Mouse (Mus musculus) thymus, adult 2 months (tissue): ENCODE results near the gene Akip1. TPM values are rescaled to one million over a fixed set of nuclear protein-coding genes. Genes with fewer than 3 reads are reported as not detected.

Experiments
- DNase-seq: peaks from one replicate; pipeline ENCODE4 v3.0.0; 2021
- H3K27ac ChIP-seq: fragments of 200-500 bp; 2 replicates; pipeline ENCODE4 v1.5.1; 2012; ENCODE audit warnings: low read length, control low read depth; ENCODE audit not compliant: control insufficient read depth, insufficient read depth
- H3K27me3 ChIP-seq: fragments of 200-500 bp; 2 replicates; pipeline ENCODE4 v1.6.1; 2012; ENCODE audit warnings: mild to moderate bottlenecking, low read length, moderate library complexity, mixed read lengths; ENCODE audit not compliant: control insufficient read depth, insufficient read depth
- H3K36me3 ChIP-seq: fragments of 200-500 bp; 2 replicates; pipeline ENCODE4 v1.6.1; 2012; ENCODE audit warnings: mild to moderate bottlenecking, low read length, moderate library complexity; ENCODE audit not compliant: control insufficient read depth, insufficient read depth
- H3K4me1 ChIP-seq: fragments of 200-500 bp; replicated peaks from 2 replicates; pipeline ENCODE4 v1.6.1; 2012; ENCODE audit warnings: low read length; ENCODE audit not compliant: control insufficient read depth, insufficient read depth
- H3K4me3 ChIP-seq: fragments of 200-500 bp; 2 replicates; pipeline ENCODE4 v1.5.1; 2012; ENCODE audit warnings: mild to moderate bottlenecking, low read length, control low read depth, moderate library complexity; ENCODE audit not compliant: control insufficient read depth, insufficient read depth
- CTCF ChIP-seq: fragments of 200-500 bp; IDR thresholded peaks from 2 replicates; pipeline ENCODE4 v1.5.1; 2012; ENCODE audit warnings: mild to moderate bottlenecking, control low read depth, low read length, moderate library complexity, borderline replicate concordance; ENCODE audit not compliant: control insufficient read depth, poor library complexity, insufficient read depth; ENCODE audit errors: extremely low read depth
- POLR2A ChIP-seq: fragments of 200-500 bp; IDR thresholded peaks from 2 replicates; pipeline ENCODE4 v1.6.1; 2012; ENCODE audit warnings: mild to moderate bottlenecking, low read length, control low read depth, moderate library complexity; ENCODE audit not compliant: control insufficient read depth, poor library complexity, insufficient read depth; ENCODE audit errors: extremely low read depth
- WGBS: fragments of 180-500 bp; shearing (Covaris S2); methylation state at CpG from one replicate; pipeline ENCODE4 v1.1.7; 2018; 5-methylcytosine and 5-hydroxymethylcytosine counted together
- polyA plus RNA-seq: library from polyadenylated mRNA; depleted of rRNA; stranded (reverse); fragments of >200 nt; gene quantifications from 2 replicates; pipeline ENCODE4 v1.2.3, GENCODE M21; 2012

The Akip1 gene
- polyA plus RNA-seq, 1 experiment = 14.6 TPM

GRCm38 (mm10) chr7:109686585-109687128 is 16.8 kb upstream of the Akip1 start:
- Histone ChIP-seq H3K27me3 (no peaks in the 10 kb centered on the region), H3K36me3 (no peaks in the 10 kb centered on the region), H3K27ac (no peak overlapping the region), H3K4me3 (no peak overlapping the region), H3K4me1 (no peaks in the 10 kb centered on the region)
- WGBS = 69% methylated on average over 9 of the region's 9 CpGs
- TF ChIP-seq POLR2A (no peak), CTCF (no peak)
- DNase-seq = no peak

- TF ChIP-seq POLR2A (no peak), CTCF (no peak)
- H3K27me3 ChIP-seq = no peaks in the 10 kb centered on the region
- no peaks in the 10 kb centered on the region for H3K36me3 ChIP-seq
- H3K4me3 ChIP-seq = no peak overlapping the region
- H3K27ac ChIP-seq = no peak overlapping the region
- DNase-seq = no peak
- 97% methylated on average over 3 of the region's 3 CpGs for WGBS
- H3K4me1 ChIP-seq = no peaks in the 10 kb centered on the region
These were observed 13.4 kb upstream of the Akip1 start for GRCm38 (mm10) chr7:109690101-109690500.

- no peak for DNase-seq
- no peaks in the 10 kb centered on the region for H3K27me3 ChIP-seq
- H3K4me1 ChIP-seq = no peaks in the 10 kb centered on the region
- TF ChIP-seq CTCF (no peak), POLR2A (no peak)
- H3K36me3 ChIP-seq = no peaks in the 10 kb centered on the region
- WGBS = 92% methylated on average over 5 of the region's 5 CpGs
- no peak overlapping the region for H3K27ac ChIP-seq
- H3K4me3 ChIP-seq = no peak overlapping the region
These were observed 12.5 kb upstream of the Akip1 start for GRCm38 (mm10) chr7:109690961-109691360.

GRCm38 (mm10) chr7:109694576-109695338 is 8.7 kb upstream of the Akip1 start:
- Histone ChIP-seq H3K27me3 (no peaks in the 10 kb centered on the region), H3K4me3 (no peak overlapping the region), H3K27ac (no peak overlapping the region), H3K36me3 (no peaks in the 10 kb centered on the region), H3K4me1 (no peaks in the 10 kb centered on the region)
- 89% methylated on average over 13 of the region's 13 CpGs for WGBS
- no peak for DNase-seq
- TF ChIP-seq POLR2A = no peak
- TF ChIP-seq CTCF = no peak

GRCm38 (mm10) chr7:109695339-109695726 is 8.2 kb upstream of the Akip1 start:
- Histone ChIP-seq H3K27ac (no peak overlapping the region), H3K36me3 (no peaks in the 10 kb centered on the region), H3K27me3 (no peaks in the 10 kb centered on the region), H3K4me1 (no peaks in the 10 kb centered on the region), H3K4me3 (no peak overlapping the region)
- no peak for DNase-seq
- 96% methylated on average over 10 of the region's 10 CpGs for WGBS
- TF ChIP-seq POLR2A = no peak
- no peak for TF ChIP-seq CTCF

- TF ChIP-seq POLR2A (no peak), CTCF (no peak)
- no peak for DNase-seq
- Histone ChIP-seq H3K27ac (no peak overlapping the region), H3K4me3 (no peak overlapping the region), H3K4me1 (peaks cover 6% of the 10 kb centered on the region), H3K36me3 (no peaks in the 10 kb centered on the region), H3K27me3 (no peaks in the 10 kb centered on the region)
These were observed 3.3 kb upstream of the Akip1 start for GRCm38 (mm10) chr7:109700213-109700612.
